Mouse (Mus musculus) MEL (cell line): ENCODE results near the gene Myo7a.

Experiments used
- BHLHE40 ChIP-seq: IDR thresholded peaks from 2 replicates; pipeline ENCODE4 v1.6.1; 2012; ENCODE audit warnings: low read depth, mild to moderate bottlenecking, inconsistent platforms, low read length, improper control_type of control experiment, borderline replicate concordance
- CHD1 ChIP-seq: IDR thresholded peaks from 2 replicates; pipeline ENCODE4 v1.6.1; 2012; ENCODE audit warnings: low read depth, mild to moderate bottlenecking, inconsistent platforms, low read length, improper control_type of control experiment
- CHD2 ChIP-seq: IDR thresholded peaks from 2 replicates; pipeline ENCODE4 v1.6.1; 2011; ENCODE audit warnings: low read length, improper control_type of control experiment
- CTCF ChIP-seq, 3 experiments: IDR thresholded peaks in 2 of 3; conservative IDR thresholded peaks in 1 of 3; 2 replicates each; pipeline ENCODE4 v1.5.1; 2011 to 2012; ENCODE audit warnings: low read length in 3 of 3, low read depth in 2 of 3, mild to moderate bottlenecking in 2 of 3, improper control_type of control experiment in 1 of 3, inconsistent platforms in 1 of 3, mixed read lengths in 1 of 3, moderate library complexity in 1 of 3; ENCODE audit not compliant: control insufficient read depth in 1 of 3, insufficient read depth in 1 of 3, poor library complexity in 1 of 3, severe bottlenecking in 1 of 3
- ETS1 ChIP-seq: IDR thresholded peaks from 2 replicates; pipeline ENCODE4 v1.6.1; 2012; ENCODE audit warnings: low read depth, mild to moderate bottlenecking, inconsistent platforms, low read length, improper control_type of control experiment, moderate library complexity
- GATA1 ChIP-seq: IDR thresholded peaks from 2 replicates; pipeline ENCODE4 v1.6.1; 2011; ENCODE audit warnings: low read depth, low read length, improper control_type of control experiment
- TBP ChIP-seq: IDR thresholded peaks from 2 replicates; pipeline ENCODE4 v1.8.0; 2011; ENCODE audit warnings: low read depth, low read length, improper control_type of control experiment
- ZKSCAN1 ChIP-seq: IDR thresholded peaks from 2 replicates; pipeline ENCODE4 v1.6.1; 2012; ENCODE audit warnings: low read depth, mild to moderate bottlenecking, inconsistent platforms, low read length, improper control_type of control experiment, moderate library complexity

GRCm38 (mm10) chr7:98103002-98103941, 16.1 kb downstream of the Myo7a start:
- TF ChIP-seq BHLHE40 (no peak), CHD1 (no peak), CHD2 (no peak), ZKSCAN1 (no peak), GATA1 (no peak), TBP (no peak), ETS1 (no peak), CTCF (IDR thresholded peaks at IDR 0.05 in 2 of 3, conservative IDR thresholded peaks at IDR 0.05 in 1 of 3; ENCODE audit: control insufficient read depth in 1 of 3, insufficient read depth in 1 of 3, low read depth in 2 of 3, low read length in 3 of 3, poor library complexity in 1 of 3, severe bottlenecking in 1 of 3) (peak; percentile 45 to 48 (median 47))
